Mouse (Mus musculus): ENCODE measurements at regions not wholly inside any gene's neighbourhood (a gene's known extent, or its start where the extent isn't known, plus 50 kb on each side); places are given as distances from the start of the nearest gene placed in this dataset.
"Not testable (repeated sequence)": the region's sequence is repeated elsewhere in the genome, so short reads cannot be mapped to it uniquely, and the experiment has no call there.

DNA sequence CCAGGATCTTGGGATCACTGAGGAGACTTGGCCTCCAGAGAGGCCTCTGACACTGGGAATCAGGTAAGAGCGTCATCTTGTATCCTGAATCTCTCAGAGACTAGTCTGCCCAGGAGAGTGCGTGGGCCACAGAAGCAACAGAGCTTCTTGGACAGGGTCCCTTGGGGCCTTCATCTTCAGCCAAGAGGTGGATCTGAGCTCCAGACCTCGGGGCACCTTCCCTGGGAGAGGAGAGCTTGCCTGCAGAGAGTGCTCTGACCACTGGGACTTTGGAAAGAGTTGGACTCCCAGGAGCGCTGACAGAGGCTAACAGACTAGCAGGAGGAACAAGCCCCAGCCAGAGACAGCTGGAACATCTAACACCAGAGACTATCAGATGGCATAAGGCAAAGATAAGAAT lies 73.9 kb upstream of the Gm15319 start:
- DNase-seq, result not testable (repeated sequence)

DNA sequence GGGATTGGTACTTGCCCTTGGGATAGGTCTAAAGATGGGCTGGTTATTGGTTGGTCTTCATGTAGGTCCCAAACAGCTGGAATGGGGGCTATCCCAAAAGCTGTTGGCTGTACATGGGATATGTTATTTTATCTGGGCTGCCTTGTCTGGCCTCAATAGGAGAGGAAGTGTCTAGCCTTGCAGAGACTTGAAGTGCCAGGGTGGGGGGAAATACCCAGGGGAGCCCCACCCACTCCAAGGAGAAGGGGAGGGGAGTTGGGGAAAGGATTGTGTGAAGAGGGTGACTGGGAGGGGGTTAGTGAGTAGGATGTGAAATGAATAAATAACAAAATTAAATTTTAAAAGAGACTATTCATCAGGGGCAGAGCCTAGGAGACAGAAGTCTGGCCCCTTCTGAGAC lies 70.2 kb upstream of the Gm15319 start:
- DNase-seq, result not testable (repeated sequence)

DNA sequence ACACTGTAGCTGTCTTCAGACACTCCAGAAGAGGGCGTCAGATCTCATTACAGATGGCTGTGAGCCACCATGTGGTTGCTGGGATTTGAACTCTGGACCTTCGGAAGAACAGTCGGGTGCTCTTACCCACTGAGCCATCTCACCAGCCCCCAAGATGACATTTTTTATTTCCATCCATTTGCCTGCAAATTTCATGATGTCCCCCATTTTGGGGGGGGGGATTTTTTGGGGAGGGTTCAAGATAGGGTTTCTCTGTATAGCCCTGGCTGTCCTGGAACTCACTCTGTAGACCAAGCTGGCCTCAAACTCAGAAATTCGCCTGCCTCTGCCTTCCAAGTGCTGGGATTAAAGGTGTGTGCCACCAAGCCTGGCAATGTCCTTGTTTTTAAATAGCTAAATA lies 66.5 kb upstream of the Gm15319 start:
- DNase-seq, result not testable (repeated sequence)

DNA sequence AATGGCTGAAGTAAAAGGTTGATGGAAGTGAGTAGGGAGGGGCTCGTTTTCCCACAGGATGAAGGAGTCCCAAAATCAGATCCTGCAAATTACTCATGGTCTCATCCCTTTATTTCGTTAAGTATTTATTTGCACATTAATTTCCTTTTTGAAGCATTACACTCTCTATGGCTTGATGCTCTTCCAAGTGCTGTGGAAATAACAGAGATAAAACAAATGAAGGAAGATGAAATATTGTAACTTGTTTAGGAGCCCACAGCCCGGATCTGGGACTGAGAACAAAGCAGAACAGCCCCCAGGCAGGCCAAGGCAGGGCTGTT lies 61.9 kb upstream of the Gm15319 start:
- DNase-seq, result not testable (repeated sequence)

DNA sequence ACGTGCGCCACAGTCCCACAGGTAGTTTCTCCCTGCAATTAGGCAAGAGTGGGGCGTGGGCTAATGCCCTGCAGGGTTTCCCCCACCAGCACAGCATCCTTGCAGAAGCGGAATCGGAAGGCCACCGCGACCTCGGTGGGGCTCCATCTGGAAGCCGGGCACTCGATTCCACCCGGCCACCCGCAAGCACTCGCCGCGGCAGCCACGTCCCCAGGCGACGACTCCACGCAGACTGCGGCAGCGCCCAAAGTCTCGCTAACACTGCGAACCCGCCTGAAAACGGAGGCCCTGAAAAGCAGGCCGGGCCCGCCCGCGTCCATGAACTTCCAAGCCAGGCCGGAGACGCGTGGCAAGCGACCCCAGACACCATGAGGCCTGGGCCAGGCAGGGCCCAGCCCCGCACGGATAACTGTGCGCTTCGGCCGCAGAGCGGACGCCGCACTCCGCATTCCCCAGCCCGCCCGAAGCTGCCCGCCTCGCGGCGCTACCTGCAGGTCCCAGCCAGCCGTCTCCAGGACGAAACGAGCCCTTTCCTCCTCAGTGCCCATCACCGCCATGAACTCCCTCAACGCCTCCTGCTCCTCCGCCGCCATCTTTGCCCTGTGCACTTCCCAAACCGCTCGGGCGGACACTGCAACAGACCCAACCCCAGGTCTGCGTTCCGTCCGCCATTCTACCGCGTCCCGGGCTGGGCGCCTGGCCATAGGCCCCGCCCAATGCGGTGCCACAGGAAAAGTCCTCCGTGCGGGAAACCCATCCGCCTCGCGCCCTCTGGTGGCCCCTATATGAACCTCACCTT lies 61.3 kb upstream of the Gm15319 start:
- DNase-seq, result peak; percentile 99 to 100

DNA sequence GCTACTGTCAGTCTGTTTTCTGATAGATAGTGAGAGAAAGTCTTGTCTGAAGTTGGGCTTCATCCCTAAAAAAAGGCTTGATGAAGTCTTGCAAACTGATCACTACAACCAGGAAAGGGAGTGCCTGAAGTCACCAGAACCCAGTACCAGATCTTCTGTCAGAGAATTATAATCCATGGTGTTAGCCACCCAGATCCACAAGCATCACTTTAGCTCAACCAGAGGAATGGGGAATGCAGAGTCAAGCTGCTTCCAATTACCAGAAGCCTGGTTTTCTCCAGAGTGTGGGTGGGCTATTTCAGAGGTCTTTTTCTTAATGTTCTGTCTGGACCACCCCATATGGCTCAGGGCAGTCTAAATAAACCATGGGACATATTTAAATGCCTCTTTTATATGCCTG lies 57.8 kb upstream of the Gm15319 start:
- not testable (repeated sequence) for DNase-seq
